Mouse (Mus musculus) frontal cortex, postnatal 10 days (tissue): ENCODE measurements around the gene Erlin1.

ENCODE experiments used
- DNase-seq, 2 experiments: peaks; one replicate each; pipeline ENCODE4 v3.0.0; 2022; ENCODE audit warnings: low spot score in 2 of 2, mixed read lengths in 1 of 2

Erlin1 gene

DNA sequence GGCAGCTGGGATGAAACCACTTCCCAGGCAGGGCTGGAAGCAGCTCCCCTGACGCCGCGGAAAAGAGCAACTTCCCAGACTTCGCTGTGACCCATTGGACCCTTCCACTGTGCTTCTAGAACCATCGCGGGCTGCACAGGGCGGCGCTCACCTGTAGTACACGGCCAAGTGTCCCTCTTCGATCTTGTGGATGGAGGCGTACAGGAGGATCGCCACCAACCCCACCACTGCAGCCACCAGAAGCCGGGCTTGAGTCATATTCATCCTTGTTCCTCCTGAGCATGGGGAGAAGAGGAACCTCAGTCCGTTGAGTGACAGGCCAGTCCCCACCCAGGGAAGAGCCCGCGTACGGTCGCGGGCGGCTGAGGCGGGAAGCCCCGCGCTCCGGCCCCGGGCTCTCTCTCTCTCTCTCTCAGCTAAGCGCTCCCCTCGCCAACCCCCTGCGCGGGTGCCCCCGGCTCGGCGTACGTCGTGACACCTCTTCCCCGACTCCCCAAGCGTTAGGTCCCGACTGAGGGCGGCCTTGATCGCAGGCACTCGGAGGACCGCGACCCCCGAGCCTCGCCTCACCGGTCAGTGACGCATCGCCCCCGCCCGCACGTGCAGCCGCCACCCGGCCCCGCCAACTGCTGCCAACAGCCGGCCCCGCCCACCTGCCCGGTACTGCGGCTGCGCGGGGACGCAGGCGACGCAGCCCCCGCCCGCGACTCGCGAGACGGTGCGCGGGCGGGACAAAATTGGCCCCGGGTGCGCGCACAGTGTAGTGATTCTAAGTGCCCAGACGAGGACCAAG, at the start of gene Erlin1:
TSS of gene Erlin1 (minus strand) at position 665 of the 793 bp plus-strand sequence.
- DNase-seq: peak; percentile 81 to 89

DNA sequence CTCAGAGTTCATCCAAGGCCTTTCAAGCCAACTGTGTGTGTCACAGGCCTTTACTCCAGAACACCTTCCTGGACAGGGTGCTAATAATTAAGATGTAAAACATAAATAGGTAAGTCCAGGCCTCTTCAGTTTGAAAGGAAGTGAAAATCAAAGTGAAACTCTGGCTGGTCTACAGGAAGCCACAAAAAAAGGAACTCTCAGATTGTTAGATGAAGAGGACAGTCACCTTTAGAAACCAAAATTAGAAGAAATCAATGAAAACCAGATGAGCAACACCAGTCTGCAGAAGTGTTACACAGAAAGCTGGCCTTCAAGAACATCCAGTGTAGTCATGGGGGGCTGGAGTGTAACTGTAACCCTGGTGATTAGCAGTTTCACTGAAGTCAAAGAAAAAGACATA, 48.2 kb upstream of the Erlin1 start:
- DNase-seq: no peak

DNA sequence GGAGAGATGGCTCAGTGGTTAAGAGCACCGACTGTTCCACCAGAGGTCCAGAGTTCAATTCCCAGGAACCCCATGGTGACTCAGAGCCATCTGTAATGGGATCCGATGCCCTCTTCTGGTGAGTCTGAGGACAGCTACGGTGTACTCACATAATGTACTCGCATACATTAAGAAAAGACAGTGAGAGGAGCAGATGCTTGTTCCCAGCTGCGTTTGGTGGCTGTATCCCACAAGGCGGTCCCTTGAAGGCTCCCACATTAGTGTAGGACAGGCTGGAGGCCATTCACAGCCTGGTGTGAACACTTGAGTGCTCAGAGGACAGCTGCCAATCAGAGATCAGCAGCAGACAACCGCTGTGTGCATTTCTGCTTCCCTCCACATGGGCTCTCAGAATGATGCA, 42.1 kb upstream of the Erlin1 start:
- no peak for DNase-seq

DNA sequence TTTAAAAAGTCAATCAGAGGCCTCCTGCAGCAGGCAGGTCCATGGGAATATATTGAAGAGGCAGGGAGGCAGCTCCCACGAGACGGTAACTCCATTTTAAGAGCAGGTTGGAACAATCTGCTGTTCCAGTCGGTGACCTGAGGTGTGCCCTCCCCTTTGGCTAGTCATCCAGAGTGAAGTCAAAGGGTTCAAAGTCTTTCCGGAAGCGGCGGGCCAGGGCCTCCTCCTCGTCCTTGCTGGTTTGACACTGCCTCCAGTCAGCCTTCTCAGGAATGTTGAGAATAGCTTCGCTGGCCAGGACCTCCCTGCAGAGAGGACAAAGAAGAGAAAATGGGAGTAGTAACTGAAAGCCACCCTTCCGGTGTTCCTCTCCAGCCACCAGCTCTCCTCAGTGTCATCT, 40.8 kb upstream of the Erlin1 start:
- DNase-seq: no peak

DNA sequence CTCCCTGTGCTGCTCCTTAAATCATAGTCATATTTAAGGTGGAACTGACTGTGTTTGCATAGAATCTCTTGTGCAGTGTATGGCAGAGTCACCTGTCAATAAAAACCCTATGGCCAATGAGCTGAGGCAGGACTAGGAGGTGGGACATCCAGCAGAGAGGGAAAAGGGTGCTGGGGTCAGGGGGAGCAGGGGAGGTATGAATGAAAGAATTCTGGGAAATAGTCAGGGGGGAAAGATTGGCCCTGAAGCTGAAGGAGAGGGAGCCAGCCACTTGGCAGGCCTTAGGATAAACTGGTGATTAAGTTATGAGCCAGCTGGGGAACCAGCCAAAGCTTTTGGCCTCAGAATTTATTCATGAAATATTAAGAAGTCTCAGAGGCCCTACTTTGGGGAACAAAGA, 39.4 kb upstream of the Erlin1 start:
- DNase-seq: no peak

DNA sequence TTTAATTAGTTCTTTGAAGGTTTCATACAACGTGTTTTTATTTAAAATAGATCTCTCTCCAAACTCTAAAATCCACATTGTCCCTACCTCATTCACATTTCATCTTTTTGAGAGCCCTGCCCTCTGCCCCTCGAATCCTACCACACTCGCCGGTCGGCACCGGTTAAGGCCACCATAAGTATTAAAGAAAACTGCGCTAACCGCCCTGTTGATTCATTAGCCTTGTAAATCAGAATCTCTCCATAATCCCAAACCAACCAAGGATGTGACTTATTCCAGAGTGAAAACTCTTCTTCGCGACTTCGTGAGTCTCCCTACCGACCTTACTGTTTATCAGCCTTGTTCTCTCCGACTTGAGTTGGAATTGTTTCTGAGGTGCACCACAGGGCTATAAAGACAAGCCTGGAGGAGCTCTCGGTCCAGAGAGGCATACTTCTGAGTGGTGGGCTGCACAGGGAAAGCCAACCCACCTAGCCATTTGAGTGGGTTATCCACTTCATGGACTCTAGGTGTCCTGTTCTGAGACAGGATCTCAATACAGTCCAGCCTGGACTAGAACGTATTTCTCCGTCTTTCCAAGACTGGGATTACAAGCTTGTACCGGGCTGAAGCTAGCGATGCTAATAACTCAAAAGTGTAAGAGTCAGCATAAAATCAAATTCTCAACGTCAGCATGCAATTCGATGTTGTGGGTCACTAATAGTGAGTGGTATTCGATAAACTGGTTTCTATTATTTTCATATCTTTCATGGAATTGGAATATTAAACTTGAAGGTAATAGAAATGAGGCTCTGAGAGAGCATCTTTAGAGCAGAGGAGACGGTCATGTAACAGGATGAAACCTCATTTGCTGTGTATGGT, 38.3 kb upstream of the Erlin1 start:
- DNase-seq: no peak

DNA sequence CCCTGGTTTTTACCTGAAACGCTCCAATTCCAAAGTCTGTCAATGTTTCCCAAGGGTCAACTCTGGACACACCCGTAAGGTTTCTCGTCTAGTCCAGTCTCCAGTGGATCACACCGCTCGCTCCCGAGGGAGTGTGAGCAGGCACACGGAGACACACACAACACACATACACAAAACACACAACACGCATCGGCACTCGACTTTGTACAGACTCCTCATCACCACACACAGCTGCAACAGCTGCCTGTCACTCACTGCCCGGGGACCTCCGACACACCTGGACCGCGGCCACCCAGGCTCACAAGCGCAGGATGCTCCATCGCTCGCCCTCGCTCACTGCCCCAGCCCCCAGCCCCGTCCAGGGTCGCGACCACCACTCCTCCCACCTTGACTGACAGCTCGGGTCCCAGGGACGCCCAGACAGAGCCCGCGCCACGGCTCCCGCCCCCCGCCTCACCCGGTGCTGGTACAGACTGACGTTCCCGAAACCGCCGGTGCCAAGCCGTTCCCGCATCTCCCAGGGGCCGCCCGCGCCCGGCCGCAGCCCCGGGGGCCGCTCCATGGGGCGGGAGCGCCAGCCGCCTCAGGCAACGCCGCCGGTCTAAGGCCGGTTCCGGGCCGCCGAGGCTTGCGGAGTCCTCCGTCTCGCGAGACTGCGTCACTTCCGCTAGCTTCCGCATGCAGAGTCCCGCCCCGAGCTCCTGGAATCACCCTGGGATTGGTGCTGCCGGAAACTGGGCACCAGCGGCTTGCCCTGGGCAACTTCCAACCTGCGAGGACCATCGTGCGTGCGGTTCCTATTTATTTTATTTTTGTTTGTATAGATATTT, 37.5 kb upstream of the Erlin1 start, which contains the start of gene Chuk:
TSS of gene Chuk (minus strand) at position 650 of the 830 bp plus-strand sequence.
- peak; percentile 87 to 93 for DNase-seq

DNA sequence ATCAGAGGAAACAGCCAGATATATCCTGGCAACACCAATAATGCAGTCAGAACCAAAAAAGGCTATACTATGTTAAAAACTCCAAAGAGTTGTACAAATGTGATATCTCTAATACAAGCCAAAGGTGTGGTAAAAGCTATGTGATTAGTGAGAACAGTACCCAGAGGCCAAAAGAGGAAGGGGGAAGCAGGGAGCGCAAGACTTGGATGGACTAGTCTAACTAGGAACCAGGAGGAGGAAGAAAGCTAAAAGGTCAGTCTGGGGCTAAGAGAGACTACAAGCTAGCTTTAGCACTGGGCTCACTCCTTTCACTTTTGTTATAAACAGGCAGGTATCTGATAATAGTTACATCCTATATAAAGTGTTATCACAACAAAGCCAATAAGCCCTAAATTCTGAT, 34.8 kb upstream of the Erlin1 start:
- DNase-seq: no peak

DNA sequence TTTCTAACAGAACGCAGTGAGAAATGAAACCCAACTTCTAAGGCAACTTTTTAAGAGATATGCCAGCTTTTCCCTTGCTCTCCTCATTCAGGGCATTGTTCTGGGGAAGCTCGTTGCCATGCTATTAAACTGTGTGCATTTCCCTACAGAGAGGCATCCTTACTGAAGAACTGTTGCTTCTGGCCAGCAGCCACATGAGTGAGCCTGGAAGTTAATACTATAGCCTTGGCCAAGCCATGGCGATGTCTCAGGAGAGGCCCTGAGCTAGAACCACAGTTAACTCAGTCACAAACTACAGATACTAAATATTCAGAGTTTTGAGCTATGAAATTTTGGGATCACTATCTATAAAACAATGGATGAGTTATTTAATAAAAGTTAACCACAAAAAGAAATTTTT, 33.4 kb upstream of the Erlin1 start:
- no peak for DNase-seq

DNA sequence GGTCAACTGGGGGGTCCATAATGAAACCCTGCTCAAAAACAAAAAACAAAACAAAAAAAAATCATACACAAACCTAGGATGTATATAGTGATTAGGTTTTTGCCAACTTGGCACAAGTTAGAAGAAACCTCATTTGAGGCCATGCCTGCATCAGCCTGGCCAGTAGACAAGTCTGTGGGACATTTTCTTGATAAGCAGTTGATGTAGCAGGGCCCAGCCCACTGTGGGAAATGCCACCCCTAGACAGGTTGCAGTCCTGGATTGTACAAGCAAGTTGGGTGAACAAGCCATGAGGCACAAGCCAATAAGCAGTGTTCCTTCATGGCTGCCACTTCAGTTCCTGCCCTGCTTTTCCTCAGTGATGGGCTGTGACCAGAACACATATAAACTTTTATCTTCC, 31.3 kb upstream of the Erlin1 start:
- no peak for DNase-seq

DNA sequence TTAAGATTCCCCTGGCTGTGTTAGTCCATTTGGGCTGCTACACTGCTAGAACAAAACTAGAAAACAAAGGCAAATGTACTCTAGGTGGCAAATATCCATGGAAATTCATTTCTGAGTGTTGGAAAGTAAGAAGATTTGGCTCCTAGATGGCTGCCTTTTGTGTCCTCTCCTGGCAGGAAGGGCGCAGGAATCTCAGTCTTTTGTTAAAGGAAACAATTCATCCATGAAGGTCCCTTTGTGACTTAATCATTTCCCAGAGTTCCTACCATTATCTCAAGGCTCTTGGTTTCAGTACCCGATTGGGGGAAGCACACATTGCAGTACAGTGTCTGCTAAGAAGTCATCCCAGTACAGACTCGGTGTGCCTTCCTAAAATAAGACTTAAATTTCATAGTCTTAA, 16.7 kb upstream of the Erlin1 start:
- DNase-seq: no peak

DNA sequence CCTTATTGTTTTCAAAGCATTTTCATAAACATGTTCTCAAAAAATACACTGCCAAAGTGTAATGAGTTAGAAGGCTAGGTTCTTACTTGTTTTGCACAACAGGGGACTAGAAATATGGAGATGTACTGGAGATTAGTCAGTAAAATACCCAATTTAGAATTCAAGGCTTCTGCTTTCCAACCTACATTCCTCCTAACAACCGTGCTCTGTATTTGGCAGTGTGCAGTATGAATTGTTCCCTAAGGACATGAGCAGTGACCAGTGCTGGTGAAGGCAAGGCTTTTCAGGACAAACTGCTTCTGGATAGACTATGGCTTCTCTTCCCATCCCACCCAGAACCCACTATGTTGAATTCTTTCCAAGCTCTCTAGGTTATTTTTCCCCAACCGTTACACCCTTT, 11.3 kb upstream of the Erlin1 start:
- DNase-seq: no peak

DNA sequence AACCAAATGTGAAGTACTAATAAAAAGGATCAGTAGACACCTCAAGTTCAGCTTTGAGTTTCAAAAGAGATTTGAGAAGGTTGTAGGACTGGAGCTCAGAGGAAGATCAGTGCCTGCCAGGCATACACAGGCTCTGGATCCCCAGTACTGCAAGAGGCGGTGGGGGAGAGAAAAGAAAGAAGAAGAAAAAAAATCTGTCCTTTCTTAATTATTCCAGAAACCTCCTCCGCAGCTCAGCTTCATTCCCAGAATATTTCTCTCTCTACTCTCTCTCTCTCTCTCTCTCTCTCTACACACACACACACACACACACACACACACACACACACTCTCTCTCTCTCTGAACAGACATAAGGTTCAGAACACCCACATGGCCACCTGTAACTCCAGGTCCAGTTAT, 10.4 kb upstream of the Erlin1 start:
- no peak for DNase-seq

DNA sequence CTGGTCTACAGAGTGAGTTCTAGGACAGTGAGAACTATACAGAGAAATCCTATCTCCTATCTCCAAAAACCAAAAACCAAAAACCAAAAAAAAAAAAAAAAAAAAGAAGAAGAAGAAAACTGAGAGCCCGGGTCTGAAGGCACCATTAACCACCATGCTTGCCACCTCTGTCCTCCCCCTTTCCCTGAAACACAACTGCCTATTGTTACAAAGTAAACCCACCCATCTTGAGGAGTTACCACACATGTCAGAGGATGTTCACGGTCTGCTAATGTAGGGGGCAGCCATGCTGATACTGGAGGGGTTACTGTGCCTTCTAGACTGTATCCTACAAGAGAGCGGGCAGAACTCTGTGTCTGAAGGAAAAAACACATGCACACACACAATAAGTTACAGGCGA, 7.4 kb upstream of the Erlin1 start:
- no peak for DNase-seq

DNA sequence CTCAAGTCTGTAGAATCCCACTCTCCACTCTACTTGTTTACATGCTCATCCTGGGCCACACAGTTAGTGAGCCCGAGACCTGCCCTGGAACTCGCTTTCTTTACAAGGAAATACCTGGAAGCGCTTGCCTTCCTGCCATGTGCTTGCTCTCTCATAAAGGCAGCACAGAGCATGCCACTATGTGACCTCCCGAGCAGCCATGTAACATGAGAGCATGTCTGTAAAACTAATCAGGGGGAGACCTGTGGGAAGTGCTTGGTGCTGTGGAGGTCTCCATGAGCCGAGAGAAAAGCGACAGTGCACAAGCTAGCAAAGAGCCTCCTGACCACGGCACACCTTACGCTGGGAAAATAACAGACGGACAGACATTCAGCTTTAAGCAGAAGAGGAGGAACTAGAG, 6.9 kb upstream of the Erlin1 start:
- no peak for DNase-seq

DNA sequence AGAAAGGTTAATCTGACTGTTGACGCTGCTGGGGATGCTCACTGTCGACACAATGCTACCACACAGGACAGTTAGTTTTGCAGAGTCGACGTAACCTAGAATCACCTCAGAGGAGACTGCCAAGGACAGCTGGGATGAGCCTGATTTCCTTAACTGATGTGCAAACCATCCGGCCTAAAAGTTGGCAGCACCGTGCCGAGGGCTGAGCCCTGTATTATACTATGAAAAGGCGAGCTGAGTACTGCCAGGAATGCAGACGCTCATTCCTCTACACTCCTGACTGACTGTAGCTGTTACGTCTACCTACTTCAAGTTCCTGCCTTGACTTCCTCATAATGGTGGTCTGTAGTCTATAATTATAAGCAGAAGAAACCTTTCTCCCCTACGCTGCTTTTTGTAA, 5.4 kb upstream of the Erlin1 start:
- no peak for DNase-seq

DNA sequence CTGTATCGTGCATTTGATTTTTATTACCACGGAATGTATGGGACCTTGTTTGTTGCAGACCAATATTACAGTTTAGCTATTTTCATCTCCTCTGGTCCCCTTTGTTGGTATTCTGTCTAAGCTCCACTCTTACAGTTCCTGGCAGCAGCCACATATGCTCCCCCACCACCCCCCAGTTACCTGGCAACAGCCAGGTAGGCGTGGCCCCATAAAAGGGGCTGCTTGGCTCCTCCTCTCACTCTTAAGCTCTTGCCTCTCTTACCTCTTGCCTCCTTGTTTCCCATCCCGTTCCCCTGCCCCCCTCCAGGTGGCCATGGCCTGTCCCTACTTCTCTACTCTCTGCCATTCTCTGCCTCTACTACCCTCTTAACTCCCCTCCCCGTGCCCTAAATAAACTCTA, 1.6 kb upstream of the Erlin1 start:
- no peak for DNase-seq

DNA sequence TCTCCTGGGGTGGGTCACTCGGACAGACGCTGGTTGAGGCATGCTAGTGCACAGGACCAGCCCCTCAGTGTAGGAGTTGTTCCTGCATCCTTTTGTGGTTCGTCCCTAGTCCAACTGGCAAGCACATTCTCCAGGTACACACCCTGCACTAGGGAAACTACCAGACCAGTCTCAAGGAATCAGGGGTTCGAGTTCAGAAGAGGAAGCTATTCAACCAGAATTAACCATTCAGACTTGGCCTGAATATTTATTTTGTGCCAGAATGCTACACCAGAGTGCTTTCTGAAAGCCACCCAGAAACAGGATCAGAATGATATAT, 288 bp upstream of the Erlin1 start:
- DNase-seq: no peak

DNA sequence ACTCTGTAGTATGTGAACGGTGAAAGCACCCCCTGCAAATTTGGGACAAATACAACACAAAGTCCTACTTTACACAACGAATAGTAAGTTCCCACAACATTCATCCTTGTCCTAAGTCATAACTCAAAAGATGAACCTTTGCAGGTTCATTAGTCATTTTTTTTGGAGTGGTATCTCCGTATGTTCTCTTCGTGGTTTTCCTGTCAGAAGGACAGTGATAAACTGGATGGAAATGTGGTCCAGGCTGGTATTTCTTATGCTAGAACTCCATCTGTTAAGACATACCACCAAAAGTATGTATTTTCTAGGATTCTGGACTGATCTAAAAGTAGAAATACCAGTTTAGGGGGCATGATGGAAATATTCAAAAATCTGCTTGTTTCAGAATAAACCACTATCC, 1.4 kb downstream of the Erlin1 start:
- no peak for DNase-seq

DNA sequence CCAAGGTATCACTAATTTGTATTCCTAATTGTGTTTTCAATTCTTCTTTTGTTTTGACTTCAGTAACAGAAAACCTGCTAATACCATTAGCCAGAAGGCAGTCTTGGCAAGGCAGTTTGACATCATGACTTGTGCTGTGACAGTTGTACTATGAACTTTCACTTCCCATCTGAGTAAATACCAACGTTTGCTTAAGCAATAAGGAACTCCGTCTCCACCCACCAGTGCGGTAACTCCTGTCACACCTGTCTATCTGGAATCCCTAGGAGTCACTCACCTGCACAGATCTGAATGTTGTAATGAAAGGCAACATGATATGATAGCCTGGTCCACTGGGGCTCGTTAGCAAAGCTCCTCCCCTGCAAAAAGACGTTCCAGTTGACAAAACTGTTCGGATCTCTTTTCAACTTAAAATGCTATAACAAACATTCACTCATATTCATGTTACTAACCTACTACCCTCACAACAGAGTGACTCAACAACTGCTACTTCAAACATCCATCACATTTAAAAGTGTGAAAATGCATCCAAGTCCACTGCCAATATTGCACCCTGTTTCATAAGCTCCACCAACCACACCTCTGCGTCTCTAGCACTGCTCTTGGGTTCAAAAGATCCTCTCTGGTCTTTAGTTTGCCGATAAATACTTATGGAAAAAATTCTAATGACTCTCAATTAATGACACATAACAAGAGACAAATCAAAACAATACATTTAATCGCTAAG, 2.1 kb downstream of the Erlin1 start:
- DNase-seq: no peak

DNA sequence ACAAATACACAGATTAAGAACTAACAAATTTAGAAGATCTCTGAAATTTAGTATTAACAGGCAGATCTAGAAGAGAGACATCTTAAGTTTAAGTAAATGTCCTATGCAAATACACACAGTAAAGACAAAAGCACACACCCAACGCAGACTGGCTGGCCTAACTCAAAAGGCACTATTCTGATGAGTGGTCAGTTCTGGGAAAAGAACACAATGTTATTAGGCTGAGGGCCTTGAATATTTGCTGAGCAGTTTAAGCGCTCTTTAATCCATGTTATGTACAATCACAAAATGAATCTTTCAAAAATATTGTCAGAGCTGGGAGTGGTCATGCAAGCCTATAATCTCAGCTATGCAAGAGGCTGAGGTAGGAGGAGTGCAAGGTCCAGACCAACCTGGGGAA, 4.9 kb downstream of the Erlin1 start:
- DNase-seq: no peak

DNA sequence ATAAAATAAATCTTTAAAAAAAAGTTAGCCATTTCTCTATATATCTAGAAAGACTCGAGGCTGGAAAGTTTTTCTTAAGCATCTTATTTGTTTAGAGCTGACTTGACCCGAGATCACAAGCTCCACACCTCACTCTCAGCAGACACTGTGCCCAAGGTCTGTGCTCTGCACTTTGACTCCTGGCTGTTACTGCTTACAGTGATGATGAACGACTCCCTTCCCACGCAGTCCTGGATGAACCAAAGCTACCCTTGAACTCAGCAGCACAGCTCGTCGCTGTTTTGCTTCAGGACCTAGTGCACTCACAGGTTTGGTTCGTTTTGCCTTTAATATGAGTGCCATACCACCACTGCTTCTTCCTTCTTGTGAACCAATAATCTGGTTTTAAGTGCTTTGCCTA, 5.8 kb downstream of the Erlin1 start:
- no peak for DNase-seq
